Mouse (Mus musculus) gastrocnemius, postnatal 36 days (tissue): ENCODE measurements around the gene Cldn34c3. TPM values are rescaled to one million over a fixed set of nuclear protein-coding genes. Genes with fewer than 3 reads are reported as not detected.
"Not testable (repeated sequence)": the region's sequence is repeated elsewhere in the genome, so short reads cannot be mapped to it uniquely, and the experiment has no call there.

ENCODE experiments used
- DNase-seq, 2 experiments: peaks; one replicate each; pipeline ENCODE4 v3.0.0; 2022
- intact Hi-C: fragments of 180-260 bp; cut with DNase I; formaldehyde crosslinking; loops from one replicate; pipeline ENCODE4 v1.15.1; 2025
- long read RNA-seq, 2 experiments: library from polyadenylated mRNA; stranded (forward); transcript quantifications; one replicate each; pipeline ENCODE4 v2.0.0; 2021
- total RNA-seq, 2 experiments: library from RNA; stranded (reverse); gene quantifications; 2 replicates each; pipeline ENCODE4 v1.2.3; 2021

Cldn34c3 gene
- not detected for total RNA-seq
- long read RNA-seq, experiment 1, result 0 reads
- long read RNA-seq, experiment 2, partial matches to known transcripts, result 0 of 1 reads
- long read RNA-seq, experiment 2, other reads (novel, unspliced or antisense), result 1 of 1 reads

DNA sequence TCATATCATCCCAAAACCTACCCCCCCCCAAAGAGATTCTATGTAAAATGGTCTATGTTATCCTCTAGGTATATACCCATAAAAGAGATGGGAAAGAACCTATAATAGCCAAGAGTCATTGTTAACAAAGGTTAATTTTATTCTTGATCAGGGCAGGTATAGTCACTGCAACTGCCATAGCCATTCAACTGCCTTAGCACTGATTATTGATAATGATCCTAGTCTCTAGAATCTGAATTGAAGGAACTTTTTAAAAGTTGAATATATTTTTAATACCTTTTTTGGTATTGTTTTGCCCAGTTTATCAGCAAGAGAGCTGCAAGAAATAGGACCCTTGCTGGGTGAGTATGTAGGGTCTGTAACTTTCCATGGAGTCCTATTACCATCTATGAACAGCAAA lies at the start of gene Cldn34c3:
Cldn34c3 (plus strand) TSS at position 301 of the 400 bp plus-strand sequence.
- intact Hi-C loops, DNase-seq: not testable (repeated sequence)

Other genes with a start within 250 kb of the Cldn34c3 start
- 1 to 10 TPM in 1 of 2 experiments, not detected in 1; 1.3 TPM for gene Cldn34c2, start 212.0 kb upstream of the Cldn34c3 start, total RNA-seq
- not detected for gene Gm17467, start 88.9 kb upstream of the Cldn34c3 start, total RNA-seq